Mouse (Mus musculus) liver, embryonic 14.5 days (tissue): ENCODE results near the gene Slc6a2. TPM values are rescaled to one million over a fixed set of nuclear protein-coding genes. Genes with fewer than 3 reads are reported as not detected.

Experiments
- ATAC-seq: fragments of 200-750 bp; cut with Nextera tagmentation; 2 replicates; pipeline ENCODE4 v1.8.0; 2017; ENCODE audit warnings: moderate number of reproducible peaks, mild to moderate bottlenecking, moderate library complexity; ENCODE audit not compliant: insufficient read depth
- DNase-seq, 3 experiments: peaks; one replicate each; pipeline ENCODE4 v3.0.0-alpha.2; 2012 to 2013; ENCODE audit warnings: low read depth in 3 of 3, low spot score in 3 of 3
- H3K27ac ChIP-seq: fragments of 300-500 bp; sonication (generic); 2 replicates; pipeline ENCODE4 v1.5.1; 2014; ENCODE audit warnings: moderate library complexity, mild to moderate bottlenecking, control low read depth, inconsistent platforms
- H3K27me3 ChIP-seq: fragments of 300-500 bp; sonication (generic); 2 replicates; pipeline ENCODE4 v1.6.1; 2014; ENCODE audit warnings: mild to moderate bottlenecking, low read length, moderate library complexity; ENCODE audit not compliant: control insufficient read depth, insufficient read depth
- H3K36me3 ChIP-seq: fragments of 300-500 bp; sonication (generic); replicated peaks from 2 replicates; pipeline ENCODE4 v1.6.1; 2014; ENCODE audit warnings: low read depth; ENCODE audit not compliant: control insufficient read depth, insufficient read depth
- H3K4me1 ChIP-seq, 2 experiments: fragments of 200-500 bp in 1 of 2; fragments of 300-500 bp in 1 of 2; sonication (generic) in 1 of 2; replicated peaks; 2 replicates each; pipeline ENCODE4 v1.6.1; 2012 to 2014; ENCODE audit warnings: antibody characterized with exemption in 1 of 2, inconsistent platforms in 1 of 2, low read length in 1 of 2; ENCODE audit not compliant: control insufficient read depth in 2 of 2, insufficient read depth in 2 of 2
- H3K4me2 ChIP-seq: fragments of 300-500 bp; sonication (generic); 2 replicates; pipeline ENCODE4 v1.6.1; 2014; ENCODE audit warnings: low read depth, mild to moderate bottlenecking, control low read depth, moderate library complexity
- H3K4me3 ChIP-seq, 2 experiments: fragments of 200-500 bp in 1 of 2; fragments of 300-500 bp in 1 of 2; sonication (generic) in 1 of 2; 2 replicates each; pipeline ENCODE4 v1.5.1; 2012 to 2014; ENCODE audit warnings: low read depth in 2 of 2, low read length in 2 of 2, mild to moderate bottlenecking in 2 of 2, control low read depth in 1 of 2, inconsistent platforms in 1 of 2, moderate library complexity in 1 of 2; ENCODE audit not compliant: insufficient read depth in 1 of 2
- H3K9ac ChIP-seq: fragments of 300-500 bp; sonication (generic); replicated peaks from 2 replicates; pipeline ENCODE4 v1.6.1; 2014; ENCODE audit warnings: mild to moderate bottlenecking, control low read depth, moderate library complexity
- H3K9me3 ChIP-seq: fragments of 300-500 bp; sonication (generic); 2 replicates; pipeline ENCODE4 v1.6.1; 2016; ENCODE audit warnings: low read length, mixed read lengths; ENCODE audit not compliant: control insufficient read depth
- CTCF ChIP-seq: IDR thresholded peaks from 2 replicates; pipeline ENCODE4 v1.5.1; 2016; ENCODE audit warnings: antibody characterized with exemption, low read depth, control low read depth
- EP300 ChIP-seq: IDR thresholded peaks from 2 replicates; pipeline ENCODE4 v1.6.1; 2016; ENCODE audit warnings: antibody characterized with exemption, low read depth
- WGBS: fragments of 180-500 bp; shearing (Covaris S2); extraction: QIAGEN DNeasy Blood & Tissue Kit; methylation state at CpG from one replicate; pipeline ENCODE4 v1.1.7; 2014; ENCODE audit not compliant: insufficient replicate concordance; 5-methylcytosine and 5-hydroxymethylcytosine counted together
- microRNA-seq: library from miRNA; unstranded; fragments of <30 nt; microRNA quantifications from one replicate; pipeline ENCODE4, GENCODE M21; 2016
- polyA plus RNA-seq, 2 experiments: library from polyadenylated mRNA; depleted of rRNA in 1 of 2; stranded (reverse) in 1 of 2; unstranded in 1 of 2; fragments of >200 nt; fragmentation: Nextera tagmentation in 1 of 2; extraction: Ambion mirVana in 1 of 2; gene quantifications; 2 replicates each; pipeline versions ENCODE4 v1.2.1 to v1.2.3; 2012 to 2014

Gene Slc6a2
- polyA plus RNA-seq, 2 experiments = under 0.01 TPM; not detected in 1

GRCm38 (mm10) chr8:93040256-93040655 lies 80.4 kb downstream of the Slc6a2 start:
- TF ChIP-seq EP300 = no peak
- TF ChIP-seq CTCF = no peak
- H3K9me3 ChIP-seq = no peaks in the 10 kb centered on the region
- H3K27ac ChIP-seq = no peak overlapping the region
- H3K9ac ChIP-seq = no peak overlapping the region
- WGBS = 57% methylated on average over 2 of the region's 2 CpGs
- no peak overlapping the region for H3K4me2 ChIP-seq
- H3K4me3 ChIP-seq = no peak overlapping the region
- ATAC-seq = no peak
- no peak for DNase-seq
- no peaks in the 10 kb centered on the region for H3K27me3 ChIP-seq
- H3K4me1 ChIP-seq = no peaks in the 10 kb centered on the region
- no peaks in the 10 kb centered on the region for H3K36me3 ChIP-seq

DNA sequence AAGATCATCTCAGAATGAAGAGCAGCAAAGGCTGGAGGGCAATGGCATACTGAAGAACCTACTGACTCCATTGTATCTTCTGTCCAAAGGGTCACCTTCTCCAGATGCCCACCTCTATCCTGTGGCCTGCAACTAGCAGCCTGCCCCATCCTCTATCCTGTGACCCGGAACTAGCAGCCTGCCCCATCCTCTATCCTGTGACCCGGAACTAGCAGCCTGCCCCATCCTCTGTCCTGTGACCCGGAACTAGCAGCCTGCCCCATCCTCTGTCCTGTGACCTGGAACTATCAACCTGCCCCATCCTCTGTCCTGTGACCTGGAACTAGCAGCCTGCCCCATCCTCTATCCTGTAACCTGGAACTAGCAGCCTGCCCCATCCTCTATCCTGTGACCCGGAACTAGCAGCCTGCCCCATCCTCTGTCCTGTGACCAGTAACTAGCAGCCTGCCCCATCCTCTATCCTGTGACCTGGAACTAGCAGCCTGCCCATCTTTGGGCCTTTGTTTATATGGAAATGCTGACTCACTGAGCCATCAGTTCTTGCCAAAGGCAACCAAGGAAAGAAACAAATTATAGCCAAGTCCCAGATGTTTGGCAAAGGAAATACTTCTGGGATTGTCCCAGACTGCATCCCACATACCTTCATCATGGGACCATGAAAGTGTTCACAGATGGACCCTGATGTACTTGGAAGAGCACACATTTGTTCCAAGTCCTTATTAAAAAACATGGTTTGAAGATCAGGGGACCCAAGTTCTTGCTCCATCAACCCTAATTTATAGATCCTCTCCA lies 81.1 kb downstream of the Slc6a2 start:
- 46% methylated on average over 4 of the region's 4 CpGs for WGBS
- H3K4me3 ChIP-seq = no peak overlapping the region
- H3K36me3 ChIP-seq = no peaks in the 10 kb centered on the region
- no peak for TF ChIP-seq CTCF
- no peak for TF ChIP-seq EP300
- H3K9ac ChIP-seq = no peak overlapping the region
- H3K4me2 ChIP-seq = no peak overlapping the region
- DNase-seq (no peak), ATAC-seq (no peak)
- H3K4me1 ChIP-seq = no peaks in the 10 kb centered on the region
- H3K27me3 ChIP-seq = no peaks in the 10 kb centered on the region
- H3K27ac ChIP-seq = no peak overlapping the region
- H3K9me3 ChIP-seq = no peaks in the 10 kb centered on the region

- Histone ChIP-seq H3K9me3 (no peaks in the 10 kb centered on the region), H3K9ac (no peak overlapping the region), H3K36me3 (no peaks in the 10 kb centered on the region), H3K4me1 (no peaks in the 10 kb centered on the region), H3K27ac (no peak overlapping the region), H3K4me3 (no peak overlapping the region), H3K27me3 (no peaks in the 10 kb centered on the region), H3K4me2 (no peak overlapping the region)
- TF ChIP-seq CTCF = no peak
- WGBS = 54% methylated on average over 1 of the region's 1 CpGs
- ATAC-seq (no peak), DNase-seq (no peak)
Measured at GRCm38 (mm10) chr8:93043083-93043482, 83.2 kb downstream of the Slc6a2 start.

GRCm38 (mm10) chr8:93048092-93048491 lies 88.2 kb downstream of the Slc6a2 start, which contains the start of gene Ces1a:
TSS of gene Ces1a (minus strand) at chr8:93048192.
- Histone ChIP-seq H3K27ac (no peak within 1 kb of the TSS), H3K36me3 (no peaks in the 10 kb centered on the region), H3K27me3 (no peaks in the 10 kb centered on the region), H3K9me3 (no peaks in the 10 kb centered on the region), H3K9ac (no peak within 1 kb of the TSS), H3K4me1 (no peaks in the 10 kb centered on the region), H3K4me3 (no peak within 1 kb of the TSS), H3K4me2 (no peak within 1 kb of the TSS)
- TF ChIP-seq CTCF (no peak), EP300 (no peak)
- ATAC-seq = no peak
- WGBS = 61% methylated on average over 3 of the region's 3 CpGs
- no peak for DNase-seq

- no peaks in the 10 kb centered on the region for H3K9me3 ChIP-seq
- TF ChIP-seq CTCF = no peak
- no peak for TF ChIP-seq EP300
- H3K4me2 ChIP-seq = no peak overlapping the region
- ATAC-seq = no peak
- H3K27ac ChIP-seq = no peak overlapping the region
- no peaks in the 10 kb centered on the region for H3K36me3 ChIP-seq
- H3K4me1 ChIP-seq = no peaks in the 10 kb centered on the region
- H3K27me3 ChIP-seq = no peaks in the 10 kb centered on the region
- 33% methylated on average over 4 of the region's 4 CpGs for WGBS
- no peak overlapping the region for H3K4me3 ChIP-seq
- no peak overlapping the region for H3K9ac ChIP-seq
- no peak for DNase-seq
Measured at GRCm38 (mm10) chr8:93048510-93049416, 88.9 kb downstream of the Slc6a2 start.

Small RNA genes lying within 50 kb of the gene (microRNA-seq; reads per million reads assigned to microRNA genes)
- not detected for gene Gm22151

Other genes with a start within 250 kb of the Slc6a2 start
- gene Mmp2, start 132.8 kb upstream of the Slc6a2 start, polyA plus RNA-seq (2012; rRNA removed) = 4.2 and 5.4 TPM in 2 replicates
- 8.1 and 8.8 TPM in 2 replicates for gene Mmp2, start 132.8 kb upstream of the Slc6a2 start, polyA plus RNA-seq (2014; fragmentation: Nextera tagmentation; extraction: Ambion mirVana)
- 1.00 and 1.7 TPM in 2 replicates for gene Lpcat2, start 104.7 kb upstream of the Slc6a2 start, polyA plus RNA-seq (2012; rRNA removed)
- gene Lpcat2, start 104.7 kb upstream of the Slc6a2 start, polyA plus RNA-seq (2014; fragmentation: Nextera tagmentation; extraction: Ambion mirVana) = 3.3 and 3.6 TPM in 2 replicates
- 0.11 TPM in 1 of 2 replicates, not detected in the other for gene Capns2, start 58.7 kb upstream of the Slc6a2 start, polyA plus RNA-seq (2012; rRNA removed)
- not detected in 2 replicates for gene Capns2, start 58.7 kb upstream of the Slc6a2 start, polyA plus RNA-seq (2014; fragmentation: Nextera tagmentation; extraction: Ambion mirVana)
- gene Ces1a, start 88.1 kb downstream of the Slc6a2 start, polyA plus RNA-seq (2012; rRNA removed) = not detected in 2 replicates
- gene Ces1a, start 88.1 kb downstream of the Slc6a2 start, polyA plus RNA-seq (2014; fragmentation: Nextera tagmentation; extraction: Ambion mirVana) = not detected in 2 replicates
- gene Ces1b, start 119.9 kb downstream of the Slc6a2 start, polyA plus RNA-seq (2012; rRNA removed) = not detected in 2 replicates
- gene Ces1b, start 119.9 kb downstream of the Slc6a2 start, polyA plus RNA-seq (2014; fragmentation: Nextera tagmentation; extraction: Ambion mirVana) = not detected in 2 replicates
- gene Ces1c, start 171.2 kb downstream of the Slc6a2 start, polyA plus RNA-seq (2012; rRNA removed) = 0.96 and 2.0 TPM in 2 replicates
- gene Ces1c, start 171.2 kb downstream of the Slc6a2 start, polyA plus RNA-seq (2014; fragmentation: Nextera tagmentation; extraction: Ambion mirVana) = 2.1 TPM in 2 replicates
- gene Ces1d, start 237.8 kb downstream of the Slc6a2 start, polyA plus RNA-seq (2012; rRNA removed) = 8.9 and 18.9 TPM in 2 replicates
- gene Ces1d, start 237.8 kb downstream of the Slc6a2 start, polyA plus RNA-seq (2014; fragmentation: Nextera tagmentation; extraction: Ambion mirVana) = 10.0 and 12.8 TPM in 2 replicates